Mouse (Mus musculus) C2C12 (cell line): ENCODE data around the gene Efcab6.

Experiments used
- CTCF ChIP-seq: IDR thresholded peaks from one replicate; pipeline ENCODE4 v1.5.1; 2011; ENCODE audit not compliant: control insufficient read depth, insufficient read depth, insufficient read length
- MYOG ChIP-seq: IDR thresholded peaks from one replicate; pipeline ENCODE4 v1.6.1; 2011; ENCODE audit not compliant: control insufficient read depth, insufficient read length; ENCODE audit errors: extremely low read depth

DNA sequence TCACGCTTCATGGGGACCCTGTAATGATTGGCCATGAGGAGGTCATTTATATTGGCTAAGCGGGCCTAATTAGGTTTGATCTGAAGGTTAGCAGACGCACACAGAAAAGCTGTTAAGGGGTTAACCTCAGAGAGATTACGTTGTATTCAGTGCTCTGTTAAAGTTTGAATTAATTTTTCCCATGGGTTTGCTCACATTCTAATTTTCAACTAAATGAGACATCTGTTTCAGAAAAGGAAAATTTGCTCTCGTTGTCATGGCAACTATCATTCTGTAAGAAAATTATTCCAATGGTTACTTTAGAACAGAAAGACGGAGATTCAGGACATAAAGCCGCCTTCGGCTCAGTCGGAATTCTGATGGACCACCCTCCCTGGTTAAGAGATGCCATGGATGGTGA is 217.0 kb downstream of the Efcab6 start:
- no peak for TF ChIP-seq MYOG
- no peak for TF ChIP-seq CTCF
